Mouse (Mus musculus) heart, embryonic 16.5 days (tissue): ENCODE measurements around the gene Catsperd. TPM values are rescaled to one million over a fixed set of nuclear protein-coding genes. Genes with fewer than 3 reads are reported as not detected.
"Not testable (repeated sequence)": the region's sequence is repeated elsewhere in the genome, so short reads cannot be mapped to it uniquely, and the experiment has no call there.

Experiments
- ATAC-seq: fragments of 200-750 bp; cut with Nextera tagmentation; replicated peaks from 2 replicates; pipeline ENCODE4 v1.8.0; 2017; ENCODE audit warnings: moderate number of reproducible peaks; ENCODE audit not compliant: insufficient read depth, low FRiP score; ENCODE audit errors: extremely low read depth
- H3K27ac ChIP-seq: fragments of 300-500 bp; sonication (generic); 2 replicates; pipeline ENCODE4 v1.5.1; 2014; ENCODE audit warnings: mild to moderate bottlenecking, low read length, control low read depth, moderate library complexity
- H3K27me3 ChIP-seq: fragments of 300-500 bp; sonication (generic); 2 replicates; pipeline ENCODE4 v1.6.1; 2014; ENCODE audit warnings: low read length, mixed read lengths; ENCODE audit not compliant: control insufficient read depth, insufficient read depth
- H3K36me3 ChIP-seq: fragments of 300-500 bp; sonication (generic); 2 replicates; pipeline ENCODE4 v1.6.1; 2014; ENCODE audit not compliant: control insufficient read depth, insufficient read depth
- H3K4me1 ChIP-seq: fragments of 300-500 bp; sonication (generic); 2 replicates; pipeline ENCODE4 v1.6.1; 2014; ENCODE audit warnings: low read length, mixed read lengths; ENCODE audit not compliant: control insufficient read depth, insufficient read depth
- H3K4me2 ChIP-seq: fragments of 300-500 bp; sonication (generic); 2 replicates; pipeline ENCODE4 v1.6.1; 2014; ENCODE audit warnings: low read depth, mild to moderate bottlenecking, control low read depth, low read length
- H3K4me3 ChIP-seq: fragments of 300-500 bp; sonication (generic); 2 replicates; pipeline ENCODE4 v1.5.1; 2014; ENCODE audit warnings: mild to moderate bottlenecking, control low read depth, low read length
- H3K9ac ChIP-seq: fragments of 300-500 bp; sonication (generic); 2 replicates; pipeline ENCODE4 v1.6.1; 2014; ENCODE audit warnings: low read length, control low read depth
- H3K9me3 ChIP-seq: fragments of 300-500 bp; sonication (generic); replicated peaks from 2 replicates; pipeline ENCODE4 v1.6.1; 2016; ENCODE audit warnings: low read length; ENCODE audit not compliant: control insufficient read depth
- WGBS: fragments of 180-500 bp; shearing (Covaris S2); extraction: QIAGEN DNeasy Blood & Tissue Kit; methylation state at CpG from one replicate; pipeline ENCODE4 v1.1.7; 2014; 5-methylcytosine and 5-hydroxymethylcytosine counted together
- polyA plus RNA-seq: library from polyadenylated mRNA; unstranded; fragments of >200 nt; fragmentation: Nextera tagmentation; extraction: Ambion mirVana; gene quantifications from 2 replicates; pipeline ENCODE4 v1.2.1, GENCODE M21; 2015

Catsperd gene
- polyA plus RNA-seq, 1 experiment from 2014 or later: 0.29 TPM

- Histone ChIP-seq H3K27me3 (no peaks in the 10 kb centered on the region), H3K9me3 (no peaks in the 10 kb centered on the region), H3K9ac (no peak overlapping the region), H3K36me3 (peaks cover 57% of the 10 kb centered on the region), H3K4me3 (no peak overlapping the region), H3K4me2 (no peak overlapping the region), H3K4me1 (peaks cover 19% of the 10 kb centered on the region), H3K27ac (no peak overlapping the region)
- no peak for ATAC-seq
- 85% methylated on average over 3 of the region's 3 CpGs for WGBS
Observed at GRCm38 (mm10) chr17:56616725-56617124, 11.2 kb upstream of the Catsperd start.

GRCm38 (mm10) chr17:56617628-56618027, 10.3 kb upstream of the Catsperd start:
- no peak overlapping the region for H3K4me2 ChIP-seq
- H3K9me3 ChIP-seq: no peaks in the 10 kb centered on the region
- H3K27me3 ChIP-seq: no peaks in the 10 kb centered on the region
- no peak overlapping the region for H3K27ac ChIP-seq
- H3K9ac ChIP-seq: no peak overlapping the region
- H3K4me1 ChIP-seq: peaks cover 16% of the 10 kb centered on the region
- H3K4me3 ChIP-seq: no peak overlapping the region
- WGBS: 88% methylated on average over 8 of the region's 8 CpGs
- H3K36me3 ChIP-seq: peaks cover 62% of the 10 kb centered on the region
- no peak for ATAC-seq

GRCm38 (mm10) chr17:56625495-56625894, 2.4 kb upstream of the Catsperd start:
- WGBS: 49% methylated on average over 3 of the region's 3 CpGs
- Histone ChIP-seq H3K36me3 (peaks cover 22% of the 10 kb centered on the region), H3K4me2 (peak overlapping the region; percentile 75), H3K9ac (no peak overlapping the region), H3K27me3 (no peaks in the 10 kb centered on the region), H3K4me1 (peaks cover 20% of the 10 kb centered on the region), H3K9me3 (no peaks in the 10 kb centered on the region), H3K27ac (no peak overlapping the region), H3K4me3 (peak overlapping the region; percentile 91; the same call in 1 of the 2 replicates)
- no peak for ATAC-seq

GRCm38 (mm10) chr17:56626260-56626659, 1.7 kb upstream of the Catsperd start:
- Histone ChIP-seq H3K9me3 (no peaks in the 10 kb centered on the region), H3K4me2 (peak overlapping the region; percentile 75), H3K4me1 (peaks cover 20% of the 10 kb centered on the region), H3K9ac (peak overlapping the region; percentile 91), H3K36me3 (peaks cover 16% of the 10 kb centered on the region), H3K27me3 (no peaks in the 10 kb centered on the region), H3K4me3 (peak overlapping the region; percentile 91), H3K27ac (peak overlapping the region; percentile 56; the same call in 1 of the 2 replicates)
- WGBS: under 1% methylated on average over 30 of the region's 32 CpGs
- no peak for ATAC-seq

GRCm38 (mm10) chr17:56626754-56627470, 1.0 kb upstream of the Catsperd start, which contains the start of gene Lonp1:
Gene Lonp1 (minus strand): TSS chr17:56626887.
- Histone ChIP-seq H3K27me3 (no peaks in the 10 kb centered on the region), H3K4me3 (peak within 1 kb of the TSS; percentile 91), H3K36me3 (peaks cover 11% of the 10 kb centered on the region), H3K9ac (peak within 1 kb of the TSS; percentile 91), H3K9me3 (no peaks in the 10 kb centered on the region), H3K4me1 (peaks cover 20% of the 10 kb centered on the region), H3K27ac (peak within 1 kb of the TSS; percentile 56), H3K4me2 (peak within 1 kb of the TSS; percentile 75)
- peak; percentile 92 for ATAC-seq
- under 1% methylated on average over 51 of the region's 51 CpGs for WGBS

- not testable (repeated sequence) for H3K4me2 ChIP-seq, H3K27me3 ChIP-seq, H3K4me3 ChIP-seq, H3K9me3 ChIP-seq, H3K27ac ChIP-seq, ATAC-seq, H3K36me3 ChIP-seq, H3K9ac ChIP-seq
- H3K4me1 ChIP-seq: peaks cover 17% of the 10 kb centered on the region
- 79% methylated on average over 27 of the region's 27 CpGs for whole genome bisulfite sequencing
Observed at GRCm38 (mm10) chr17:56629800-56630781, 2.1 kb downstream of the Catsperd start.

- no peak overlapping the region for H3K27ac ChIP-seq
- no peaks in the 10 kb centered on the region for H3K36me3 ChIP-seq
- WGBS: 63% methylated on average over 4 of the region's 4 CpGs
- no peak overlapping the region for H3K9ac ChIP-seq
- no peak overlapping the region for H3K4me3 ChIP-seq
- no peaks in the 10 kb centered on the region for H3K27me3 ChIP-seq
- no peaks in the 10 kb centered on the region for H3K9me3 ChIP-seq
- H3K4me2 ChIP-seq: no peak overlapping the region
- no peak for ATAC-seq
- peaks cover 5% of the 10 kb centered on the region for H3K4me1 ChIP-seq
Observed at GRCm38 (mm10) chr17:56631807-56632206, 3.9 kb downstream of the Catsperd start.

GRCm38 (mm10) chr17:56634023-56634422, 6.1 kb downstream of the Catsperd start:
- Histone ChIP-seq H3K27me3 (no peaks in the 10 kb centered on the region), H3K27ac (no peak overlapping the region), H3K4me1 (no peaks in the 10 kb centered on the region), H3K4me3 (no peak overlapping the region), H3K9me3 (no peaks in the 10 kb centered on the region), H3K4me2 (no peak overlapping the region), H3K36me3 (no peaks in the 10 kb centered on the region), H3K9ac (no peak overlapping the region)
- WGBS: 82% methylated on average over 6 of the region's 6 CpGs
- ATAC-seq: no peak

- H3K4me1 ChIP-seq: no peaks in the 10 kb centered on the region
- no peak for ATAC-seq
- H3K9ac ChIP-seq: no peak overlapping the region
- no peak overlapping the region for H3K4me2 ChIP-seq
- no peaks in the 10 kb centered on the region for H3K9me3 ChIP-seq
- no peak overlapping the region for H3K27ac ChIP-seq
- 0 out of 2 replicates have a peak, but pooled peaks cover 2% of the 10 kb centered on the region for H3K27me3 ChIP-seq
- 81% methylated on average over 4 of the region's 4 CpGs for WGBS
- H3K36me3 ChIP-seq: no peaks in the 10 kb centered on the region
- H3K4me3 ChIP-seq: no peak overlapping the region
Observed at GRCm38 (mm10) chr17:56643237-56643636, 15.3 kb downstream of the Catsperd start.
